Mouse (Mus musculus): Measurements from ENCODE around the gene Chaf1b. TPM values are rescaled to one million over a fixed set of nuclear protein-coding genes. Genes with fewer than 3 reads are reported as not detected.

Gene Chaf1b
- polyA plus RNA-seq, 1 experiment from 2014 or later: 54.9 TPM

Other genes with a start within 250 kb of the Chaf1b start
- 22.3 and 23.7 TPM in 2 replicates for gene Cbr3, start 200.7 kb upstream of the Chaf1b start, polyA plus RNA-seq (2015; fragmentation: Nextera tagmentation; extraction: Ambion mirVana)
- 15.1 and 17.3 TPM in 2 replicates for gene Dop1b, start 172.0 kb upstream of the Chaf1b start, polyA plus RNA-seq (2015; fragmentation: Nextera tagmentation; extraction: Ambion mirVana)
- gene Morc3, start 51.8 kb upstream of the Chaf1b start, polyA plus RNA-seq (2015; fragmentation: Nextera tagmentation; extraction: Ambion mirVana): 30.5 and 33.2 TPM in 2 replicates
- gene Cldn14, start 124.9 kb downstream of the Chaf1b start, polyA plus RNA-seq (2015; fragmentation: Nextera tagmentation; extraction: Ambion mirVana): 0.29 and 0.59 TPM in 2 replicates
- 0.85 and 1.0 TPM in 2 replicates for gene Sim2, start 201.0 kb downstream of the Chaf1b start, polyA plus RNA-seq (2015; fragmentation: Nextera tagmentation; extraction: Ambion mirVana)